Mouse (Mus musculus) left cerebral cortex, adult 18-20 months (tissue): ENCODE measurements around the gene Mki67. TPM values are rescaled to one million over a fixed set of nuclear protein-coding genes. Genes with fewer than 3 reads are reported as not detected.

Experiments used
- DNase-seq, 2 experiments: peaks; one replicate each; pipeline ENCODE4 v3.0.0; 2021 to 2022; ENCODE audit warnings: low spot score in 2 of 2, mixed read lengths in 1 of 2
- long read RNA-seq, 2 experiments: library from polyadenylated mRNA; stranded (forward); transcript quantifications; one replicate each; pipeline ENCODE4 v2.0.0; 2021
- total RNA-seq, 2 experiments: library from RNA; stranded (reverse); gene quantifications; 2 replicates each; pipeline ENCODE4 v1.2.3; 2021

Gene Mki67
- total RNA-seq = under 1 TPM; 0.12 to 0.30 TPM
- long read RNA-seq, experiment 1 = 0 reads
- long read RNA-seq, experiment 2 = 0 reads

DNA sequence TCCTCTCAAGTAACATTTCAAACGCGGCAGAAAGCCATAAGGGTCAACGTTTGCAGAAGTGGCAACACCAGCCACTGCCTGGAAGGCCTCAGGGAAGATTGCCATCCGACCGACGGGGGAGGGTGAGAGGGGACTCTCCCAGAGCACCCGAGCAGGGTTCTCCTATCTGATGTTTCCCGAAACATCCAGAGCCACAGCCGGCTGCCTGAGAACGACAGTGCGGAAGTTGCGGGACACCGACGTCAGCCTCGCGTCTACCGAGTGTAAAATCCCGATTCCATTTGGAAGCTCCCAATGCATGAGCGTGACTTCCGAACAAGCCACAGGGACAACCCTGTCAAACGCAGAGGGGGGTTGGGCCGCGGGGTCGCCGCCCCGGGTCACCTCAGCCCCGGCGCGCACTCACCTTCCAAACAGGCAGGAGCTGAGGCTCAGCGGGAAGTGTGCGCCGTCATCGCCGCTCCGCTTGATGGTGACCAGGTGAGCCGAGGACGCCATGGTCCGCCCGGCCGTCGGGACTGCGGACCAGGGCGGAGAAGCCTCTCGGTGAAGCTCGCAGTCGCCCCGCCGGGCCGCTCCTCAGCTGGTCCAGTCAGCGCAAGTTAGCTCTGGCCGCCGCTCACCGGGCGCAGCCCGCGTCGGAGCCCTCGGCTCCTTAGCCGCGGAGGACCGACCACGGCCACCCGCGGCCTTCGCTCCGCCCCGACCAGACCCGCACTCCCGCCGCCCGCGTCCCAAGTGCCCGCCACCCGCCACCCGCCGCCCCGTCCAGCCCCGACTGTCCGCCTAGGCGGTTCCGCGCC lies at the start of gene Mki67:
Gene Mki67, minus strand, starts transcription at position 720 of the 803 bp plus-strand sequence.
- DNase-seq = no peak

DNA sequence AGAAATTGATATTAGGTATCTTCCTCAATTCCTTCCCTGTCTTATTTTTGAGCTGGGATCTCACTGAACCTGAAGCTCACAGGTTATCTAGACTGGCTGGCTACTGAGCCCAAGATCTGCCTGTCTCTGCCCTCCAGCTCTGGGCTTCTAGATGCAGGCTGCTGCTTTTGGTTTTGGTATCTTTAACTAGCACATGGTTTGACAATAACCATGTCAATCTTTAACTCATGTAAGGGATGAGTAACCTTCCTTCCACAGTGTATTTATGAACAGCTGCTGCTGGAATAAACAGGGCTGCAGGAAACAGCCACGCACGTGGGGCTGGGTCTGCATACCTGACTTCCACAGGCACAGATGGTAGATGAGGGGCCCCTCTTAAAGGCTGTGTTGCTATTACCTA lies 47.1 kb upstream of the Mki67 start:
- no peak for DNase-seq

DNA sequence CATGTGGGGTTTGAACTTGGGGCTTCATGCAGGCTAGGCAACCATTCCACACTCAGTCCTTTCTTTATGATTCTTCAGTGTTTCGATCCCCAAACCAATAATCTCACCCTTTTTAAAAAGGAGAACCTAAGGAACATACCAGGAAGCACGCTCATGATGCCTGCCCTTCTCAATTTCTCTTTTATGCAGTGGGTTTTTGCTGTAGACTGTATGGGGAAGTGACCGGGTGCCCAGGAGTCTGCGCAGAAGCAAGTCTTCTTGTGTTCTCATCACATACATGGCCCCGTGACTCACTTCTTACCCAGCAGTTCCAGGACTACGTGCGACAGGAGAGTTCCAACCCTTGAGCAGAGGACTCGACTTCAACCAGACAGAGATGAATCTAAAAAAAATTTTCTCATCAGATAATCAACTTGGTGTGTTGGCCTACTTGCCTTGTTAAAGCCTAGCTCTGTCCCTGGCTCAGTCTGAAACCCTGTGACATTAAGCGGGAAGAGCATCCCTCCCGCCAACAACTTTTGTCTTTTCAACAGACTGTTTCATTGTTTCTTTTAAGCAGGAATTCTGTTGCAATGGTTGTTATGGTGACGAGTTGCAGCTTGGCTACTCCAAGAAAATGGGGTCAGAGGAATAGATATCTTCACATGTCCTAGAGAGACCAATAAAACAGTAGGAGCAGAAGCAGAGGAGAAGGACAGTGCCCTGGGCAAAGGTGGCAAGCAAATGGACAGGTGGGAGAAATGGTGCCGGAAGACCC lies 42.8 kb upstream of the Mki67 start:
- no peak for DNase-seq

DNA sequence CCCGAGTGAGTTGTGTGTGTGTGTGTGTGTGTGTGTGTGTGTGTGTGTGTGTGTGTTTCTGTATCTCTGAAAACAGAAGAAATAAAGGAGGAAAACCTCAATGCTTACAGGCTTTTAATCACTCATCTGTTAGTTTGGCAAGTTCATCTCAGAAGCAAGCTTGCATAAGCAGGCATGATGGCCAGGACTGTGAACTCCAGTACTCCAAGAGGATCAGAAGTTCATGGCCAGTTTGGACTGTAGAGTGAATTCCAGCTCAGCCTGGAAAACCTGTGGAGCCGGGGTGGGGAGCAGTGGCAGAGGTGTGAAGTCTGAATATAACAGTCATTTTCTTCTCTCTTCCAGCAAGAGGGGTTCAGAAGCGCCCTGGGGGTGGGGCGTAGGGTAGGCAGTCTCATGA lies 42.0 kb upstream of the Mki67 start:
- no peak for DNase-seq

DNA sequence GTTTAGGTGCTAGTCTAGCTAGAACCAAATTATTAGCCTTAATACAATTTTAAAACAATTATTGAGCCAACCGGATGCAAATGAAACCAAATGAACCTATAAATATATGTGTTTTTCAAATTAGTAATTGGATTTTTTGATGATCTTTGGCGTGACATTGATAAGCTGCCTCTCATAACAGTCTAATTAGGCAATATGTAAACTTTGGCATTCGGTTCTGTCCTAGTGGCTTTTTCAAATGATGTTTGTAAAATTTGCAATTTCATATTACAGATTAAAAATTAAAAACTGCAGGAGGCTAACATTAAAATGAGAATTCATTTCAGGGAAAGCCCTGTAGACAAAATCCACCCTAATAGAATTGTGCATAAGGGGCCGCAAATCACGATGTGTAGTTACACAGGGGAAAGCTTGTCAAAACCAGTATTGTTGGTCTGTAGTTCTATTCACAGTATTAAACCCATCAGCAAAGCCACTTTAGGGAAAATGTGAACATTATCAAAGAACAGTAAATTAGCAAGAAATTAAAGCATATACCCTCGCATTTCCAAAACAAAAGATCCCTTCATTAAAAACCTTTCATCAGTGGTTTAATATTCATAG lies 40.9 kb upstream of the Mki67 start:
- DNase-seq = no peak

DNA sequence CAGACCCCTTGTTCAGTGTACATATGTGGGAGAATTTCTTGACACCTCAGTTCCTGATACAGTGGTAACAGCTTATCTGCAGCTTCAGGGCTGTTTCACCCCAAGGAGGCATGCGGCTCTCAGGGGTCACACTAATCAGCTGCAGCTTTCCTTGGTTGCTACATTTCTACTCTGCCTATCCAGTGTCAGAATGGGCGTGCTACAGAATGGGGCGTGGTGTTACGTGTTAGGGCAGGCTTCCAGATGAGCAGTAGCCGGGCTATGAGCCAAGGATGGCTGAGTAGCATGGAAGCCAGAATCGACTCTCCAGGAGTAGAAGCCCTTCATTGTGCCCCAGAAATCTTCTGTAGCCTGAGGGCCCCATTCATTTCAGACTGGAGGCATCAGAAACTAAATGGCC lies 32.8 kb upstream of the Mki67 start:
- DNase-seq = no peak

DNA sequence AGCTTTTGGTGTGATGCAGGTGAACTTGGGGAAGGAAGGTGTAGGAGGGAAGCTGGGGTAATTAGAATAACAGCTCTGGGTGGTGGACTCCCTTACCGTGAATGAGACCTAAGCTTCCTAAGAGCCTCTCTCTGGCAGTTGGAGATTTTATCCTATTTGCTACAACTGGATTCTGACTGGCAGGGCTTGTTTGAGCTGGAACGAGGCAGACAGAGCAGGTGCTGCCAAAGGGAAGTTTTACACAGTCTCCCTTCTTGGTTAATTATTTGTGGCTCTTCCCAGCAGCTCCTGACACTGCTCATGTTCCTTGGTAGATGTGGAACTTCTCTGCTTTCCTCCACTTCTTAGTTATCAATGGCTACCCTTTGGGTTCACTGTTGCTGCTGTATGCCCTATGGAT lies 30.9 kb upstream of the Mki67 start:
- DNase-seq = no peak

DNA sequence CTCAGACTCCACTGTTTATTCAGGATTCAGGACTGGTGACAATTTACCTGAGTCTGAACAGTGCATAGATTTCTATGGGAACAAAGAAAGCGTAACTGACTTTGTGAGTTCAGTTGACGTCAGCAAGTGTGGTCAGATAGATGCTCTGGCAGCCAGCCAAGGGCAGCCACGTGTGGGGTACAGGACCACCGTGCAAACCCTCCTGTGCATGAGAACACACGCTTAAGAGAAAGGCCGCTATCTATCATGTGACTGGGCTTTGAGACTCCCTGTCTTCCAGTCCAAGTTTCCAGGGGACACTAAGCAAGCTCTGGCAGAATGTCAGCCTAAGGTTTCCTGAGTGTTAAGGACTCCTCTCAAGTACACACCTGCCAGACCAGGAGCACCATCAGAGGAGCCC lies 30.4 kb upstream of the Mki67 start:
- DNase-seq = no peak

DNA sequence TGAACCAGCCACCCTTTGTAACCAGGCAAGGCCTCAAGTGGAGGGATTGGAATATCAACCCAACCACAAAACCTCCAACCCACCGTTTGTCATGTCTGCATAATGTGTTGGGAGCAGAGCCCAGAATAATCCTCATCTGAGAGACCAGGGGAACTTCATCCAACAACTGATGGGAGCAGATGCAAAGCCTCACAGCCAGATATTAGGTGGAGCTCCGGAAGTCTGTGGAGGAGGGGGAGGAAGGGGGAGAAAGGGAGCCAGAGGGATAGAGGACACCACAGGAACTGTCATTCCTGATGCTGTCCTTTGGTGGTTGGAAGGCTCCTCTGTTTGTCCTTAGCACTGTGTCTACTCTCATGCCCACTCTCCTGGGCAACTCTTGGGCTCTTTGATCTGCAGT lies 28.9 kb upstream of the Mki67 start:
- no peak for DNase-seq

DNA sequence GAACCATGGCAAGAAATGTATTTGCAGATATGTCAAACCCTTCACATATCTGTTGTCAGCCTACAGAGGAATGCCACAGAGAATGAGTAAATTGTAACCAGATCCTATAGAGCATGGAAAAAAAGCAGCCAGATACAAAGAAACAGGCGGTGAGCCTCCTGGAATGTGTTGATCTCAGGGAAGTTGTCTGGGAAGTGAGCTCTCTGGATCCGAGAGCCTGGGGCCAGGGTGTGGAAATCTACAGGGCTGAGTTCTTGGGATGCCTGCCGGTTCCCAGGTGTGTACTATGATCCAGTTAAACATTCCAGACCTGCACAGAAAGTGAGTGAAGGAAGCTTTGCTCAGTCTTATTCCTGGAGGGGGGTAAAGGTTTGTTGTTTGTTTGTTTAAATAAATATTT lies 24.3 kb upstream of the Mki67 start:
- no peak for DNase-seq

DNA sequence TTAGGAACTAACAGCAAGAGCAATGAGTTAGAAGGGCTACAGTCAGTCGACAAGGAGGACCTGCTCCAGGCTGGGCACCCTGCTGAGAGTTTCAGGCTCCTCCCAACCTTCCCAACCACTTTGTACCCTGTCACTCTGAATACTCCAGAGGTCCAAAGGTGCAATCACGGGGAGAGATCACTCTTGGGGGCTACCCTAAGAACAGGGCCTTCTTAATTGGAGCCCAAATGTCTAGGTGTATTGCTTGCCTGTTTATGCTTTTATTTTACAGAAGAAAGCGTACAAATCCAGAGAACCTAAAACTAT lies 20.4 kb upstream of the Mki67 start:
- DNase-seq = no peak

DNA sequence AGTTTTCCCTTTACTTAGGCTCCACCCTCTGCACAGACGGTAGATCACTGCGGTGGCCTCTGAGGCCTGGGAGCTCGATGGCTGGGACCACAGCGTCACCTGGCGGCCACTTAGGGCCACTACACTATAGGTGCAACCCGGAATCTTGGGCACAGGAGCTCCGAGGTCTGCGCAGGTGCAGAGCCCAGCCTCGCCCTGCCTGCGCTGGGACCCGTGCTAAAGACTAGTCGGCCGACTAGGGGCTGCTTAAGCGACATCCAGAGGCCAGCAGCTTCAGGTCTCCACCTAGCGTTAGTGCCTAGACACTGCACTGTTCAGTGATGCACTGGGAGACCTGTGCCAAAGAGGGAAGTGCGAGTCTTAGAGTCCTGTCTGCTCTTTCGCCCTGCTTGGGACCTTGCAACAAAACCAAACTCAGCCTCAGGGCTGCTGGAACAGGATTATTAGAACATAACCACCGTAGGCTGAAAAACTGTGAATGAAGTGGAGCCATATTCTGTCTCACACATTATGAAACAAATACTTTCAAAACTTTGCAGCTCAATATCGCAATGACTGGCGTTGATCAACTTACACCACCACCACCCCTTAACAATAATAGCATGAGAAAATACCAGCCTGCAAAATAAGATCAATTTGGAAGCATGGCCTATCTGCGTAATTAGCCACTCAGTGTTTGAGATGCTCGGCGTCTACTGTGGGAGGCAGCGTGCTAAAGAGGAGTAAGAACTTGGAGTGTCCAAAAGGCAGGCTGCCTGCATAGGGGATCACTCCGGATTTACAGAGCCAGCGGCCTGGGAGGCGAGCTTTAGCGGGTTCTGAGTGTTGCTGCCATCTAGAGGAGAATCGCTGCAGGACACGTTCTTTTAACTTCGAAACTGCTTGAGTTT lies 19.8 kb upstream of the Mki67 start:
- peak; percentile 81 to 83 for DNase-seq

DNA sequence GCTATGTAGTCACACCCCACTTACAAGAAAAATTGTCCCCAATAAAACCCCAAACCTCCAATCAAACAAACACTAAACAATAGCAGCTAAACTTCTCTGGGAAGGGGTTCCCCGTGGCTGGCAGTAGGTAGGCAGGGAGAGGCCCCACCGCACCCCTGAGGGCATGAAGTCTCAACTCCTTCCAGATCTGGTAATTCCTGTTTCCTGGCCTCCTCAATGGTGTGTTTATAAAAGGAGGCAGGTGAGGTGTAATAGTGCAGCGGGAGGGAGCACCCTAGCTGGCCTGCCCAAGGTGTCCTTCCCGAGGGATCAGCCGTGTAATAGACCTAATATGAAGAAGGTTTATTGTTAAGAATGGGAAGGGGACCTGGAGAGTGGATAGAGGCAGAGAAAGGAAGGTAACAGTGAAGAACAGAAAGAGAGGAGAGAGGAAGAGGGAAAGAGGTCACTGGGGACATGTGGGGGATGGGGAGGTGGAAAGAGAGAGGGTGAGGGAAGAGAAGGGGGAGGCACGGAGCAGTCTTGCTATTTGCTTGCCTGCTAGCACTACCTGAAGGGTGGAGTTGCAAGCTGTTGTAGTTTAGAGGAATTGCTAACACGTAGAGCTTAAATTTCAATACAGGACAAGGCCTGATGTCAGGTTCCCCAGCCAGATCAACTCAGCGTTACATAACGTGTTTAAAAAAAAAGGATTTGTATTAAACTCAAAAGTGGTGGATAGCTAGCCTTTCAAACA lies 18.9 kb upstream of the Mki67 start:
- no peak for DNase-seq

DNA sequence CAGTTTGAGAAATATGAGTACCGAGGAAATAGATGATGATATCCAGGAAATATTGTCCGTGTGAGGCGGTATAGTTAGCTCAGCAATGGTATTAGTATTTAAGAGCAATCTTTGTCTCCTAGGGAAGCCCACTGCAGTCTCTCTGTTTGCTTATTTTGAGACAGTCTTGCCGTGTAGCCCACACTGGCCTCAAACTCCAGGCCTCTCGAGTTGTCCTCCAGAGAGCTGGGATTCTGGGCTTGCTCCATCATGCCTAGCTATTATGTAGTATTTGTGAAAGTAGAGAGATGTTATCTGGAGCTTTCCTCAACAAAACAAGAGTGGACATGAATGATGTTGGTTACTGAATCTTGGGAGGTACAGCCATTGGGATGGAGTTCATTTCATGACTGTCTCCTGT lies 18.2 kb upstream of the Mki67 start:
- DNase-seq = no peak

DNA sequence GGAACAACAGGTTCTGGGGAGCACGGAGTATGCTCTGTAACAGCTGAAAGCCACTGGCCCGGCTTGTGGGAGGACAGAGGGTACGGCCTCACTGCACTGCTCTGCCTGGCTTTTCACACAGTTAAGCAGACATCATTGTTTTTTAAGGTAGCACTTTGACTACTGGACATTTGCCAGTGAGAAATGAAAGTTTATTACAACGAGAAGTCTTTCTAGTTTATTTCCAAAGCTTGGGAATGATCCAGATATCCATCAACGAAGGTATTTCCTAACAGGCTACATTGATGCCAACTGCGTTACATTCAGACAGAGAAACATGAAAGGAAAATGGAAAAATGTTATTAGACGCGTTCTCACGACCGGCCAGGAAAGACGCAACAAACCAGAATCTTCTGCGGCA lies 11.9 kb upstream of the Mki67 start:
- no peak for DNase-seq

DNA sequence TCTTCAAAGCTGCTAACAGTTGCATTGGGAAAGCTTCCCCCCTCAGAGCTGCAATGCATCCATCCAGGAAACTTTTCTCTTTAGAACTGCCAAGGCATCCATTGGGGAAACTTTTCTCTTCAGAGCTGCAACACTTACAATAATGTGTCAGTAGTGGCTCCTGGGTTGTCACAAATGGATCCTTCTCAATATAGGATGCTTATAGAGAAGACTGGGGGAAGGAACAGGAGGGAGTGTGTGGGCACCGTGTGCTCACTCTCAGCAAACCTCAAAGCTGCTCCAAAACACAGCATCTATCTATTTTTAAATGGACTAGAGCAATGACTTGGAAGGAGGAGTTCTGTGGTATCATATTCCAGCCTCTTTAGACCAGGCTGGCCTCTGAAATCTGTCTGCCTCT lies 10.5 kb upstream of the Mki67 start:
- DNase-seq = no peak

DNA sequence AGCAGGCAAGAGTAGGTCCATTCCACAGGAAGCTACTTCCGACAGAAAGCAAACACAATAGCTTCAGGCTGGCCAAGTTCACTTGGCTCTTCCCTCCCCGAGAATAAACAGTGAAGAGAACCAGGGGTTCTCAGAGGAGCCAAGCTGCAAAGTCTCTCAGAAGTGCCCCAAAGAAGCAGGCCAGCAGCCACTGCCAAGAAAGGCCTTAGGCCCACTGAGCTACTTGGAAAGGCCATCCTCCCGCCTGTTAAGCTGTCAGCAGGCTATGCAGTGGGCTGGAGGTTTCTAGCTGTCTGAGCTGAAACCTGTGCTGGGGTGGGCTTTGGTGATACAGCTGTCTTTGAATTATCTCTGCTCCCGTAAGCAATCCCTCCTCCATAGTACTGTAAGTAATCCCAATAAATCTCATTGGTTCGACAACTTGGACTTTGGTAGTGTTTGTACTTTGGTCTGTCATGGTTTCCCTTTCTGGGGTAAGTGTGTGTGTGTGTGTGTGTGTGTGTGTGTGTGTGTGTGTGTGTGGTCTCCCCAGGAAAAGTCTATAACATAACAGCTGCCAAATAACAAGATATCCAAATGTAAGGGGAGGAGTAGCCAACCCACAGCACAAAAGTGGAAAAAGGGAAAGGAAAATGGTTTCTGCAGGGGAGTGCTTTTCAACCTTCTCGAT lies 7.6 kb upstream of the Mki67 start:
- DNase-seq = no peak

DNA sequence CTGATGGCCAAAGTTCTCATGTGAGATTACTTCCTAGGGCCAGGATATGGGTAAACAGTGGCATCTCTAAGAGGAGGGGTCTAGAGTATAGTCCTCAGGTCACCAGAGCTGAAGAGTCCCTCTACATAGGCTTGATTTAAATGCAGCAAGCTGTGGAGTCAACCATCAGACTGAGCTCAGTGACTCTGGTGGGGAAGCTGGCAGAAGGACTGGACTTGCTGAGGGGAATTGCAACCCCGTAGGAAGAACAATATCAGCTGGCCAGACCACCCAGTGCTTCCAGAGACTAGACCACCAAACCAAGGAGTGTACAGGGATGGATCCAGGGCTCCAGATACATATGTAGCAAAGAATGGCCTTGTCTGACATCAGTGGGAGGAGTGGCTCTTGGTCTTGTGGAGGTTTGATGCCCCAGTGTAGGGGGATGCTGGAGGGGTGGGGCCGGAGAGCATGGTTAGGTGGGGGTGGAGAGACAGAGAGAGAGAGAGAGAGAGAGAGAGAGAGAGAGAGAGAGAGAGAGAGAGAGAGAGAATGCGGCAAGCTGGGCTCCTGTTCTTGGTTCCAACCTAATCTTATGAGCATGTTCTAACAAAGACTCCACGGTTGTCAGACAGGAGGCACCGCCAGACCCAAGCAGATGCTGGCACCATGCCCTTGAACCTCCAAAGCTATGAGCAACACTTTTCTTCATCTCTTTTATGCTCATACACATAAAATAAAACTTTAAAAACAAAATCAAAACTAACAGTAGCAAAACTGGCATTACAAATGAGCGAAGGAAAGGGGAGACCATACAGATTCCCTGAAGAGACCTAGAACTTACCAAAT lies 6.1 kb upstream of the Mki67 start:
- no peak for DNase-seq

DNA sequence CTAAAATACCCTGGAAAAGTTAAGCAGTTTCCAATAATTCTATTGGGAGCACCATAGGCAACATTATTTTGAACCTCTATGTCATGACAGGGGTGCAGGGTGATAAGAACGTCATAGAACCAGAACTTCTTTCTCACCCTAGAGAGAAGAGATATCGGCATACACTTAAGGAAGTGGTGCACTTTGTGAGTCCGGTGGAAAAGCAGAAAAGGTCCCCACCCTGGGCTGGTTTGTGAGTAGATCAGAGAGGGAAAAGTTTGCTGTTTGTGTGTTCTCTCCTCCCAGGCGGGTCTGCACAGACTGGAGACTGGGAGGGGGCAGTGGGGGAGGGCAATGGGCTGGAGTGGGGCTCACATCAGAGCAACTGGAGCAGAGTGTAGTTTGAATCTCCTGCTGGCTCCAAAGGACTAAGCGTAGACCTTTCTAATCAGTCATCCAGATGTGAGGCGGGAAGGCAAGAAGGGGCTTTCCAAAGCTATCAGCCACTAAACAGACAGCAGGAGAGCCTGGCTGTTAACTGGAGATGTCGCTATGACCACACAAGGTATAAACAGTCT lies 5.4 kb upstream of the Mki67 start:
- no peak for DNase-seq
